ENCODE assay signal across 20 mouse cellular contexts in the genomic region with DNA sequence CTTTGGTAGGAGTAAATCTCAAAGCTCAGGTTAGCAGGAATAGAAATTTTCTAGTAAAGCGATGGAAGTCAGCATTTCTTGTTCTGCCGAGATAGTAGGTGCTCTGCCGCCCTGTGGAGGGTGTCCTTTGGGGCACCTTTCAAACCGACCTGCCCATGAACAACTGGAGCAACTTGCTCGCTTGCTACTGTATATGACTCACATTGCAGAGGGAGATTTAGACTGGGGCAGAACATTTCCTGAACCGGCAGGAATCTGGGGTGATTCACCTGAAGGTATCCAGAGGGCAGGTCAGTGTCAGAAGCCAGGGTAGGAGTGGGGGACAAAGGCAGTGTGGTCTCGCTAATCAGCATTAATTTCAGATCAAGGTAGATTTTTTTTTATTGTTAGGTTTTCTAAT. TPM values are rescaled to one million over a fixed set of nuclear protein-coding genes. Genes with fewer than 3 reads are reported as not detected.
"Had no signal": no experiment of that assay in that cellular context is flagged by ENCODE, and none has a peak within 500 bp of the region (broad histone marks: within the 10 kb centered on the region; RNA-seq: fewer than 3 reads in every experiment).

Gene Gpr87, minus strand, starts transcription at position 167 of the 400 bp plus-strand sequence.

- H3K27me3 ChIP-seq: kidney, embryonic 15.5 days; megakaryocyte, embryonic 14.5 days; midbrain, embryonic 12.5 days; neural tube, embryonic 15.5 days had no signal

- H3K9ac ChIP-seq: kidney, embryonic 15.5 days; liver, embryonic 14.5 days; midbrain, embryonic 12.5 days; neural tube, embryonic 15.5 days had no signal

- H3K4me1 ChIP-seq: kidney, embryonic 15.5 days; midbrain, embryonic 12.5 days; neural tube, embryonic 15.5 days had no signal

- H3K4me2 ChIP-seq: kidney, embryonic 15.5 days; midbrain, embryonic 12.5 days; neural tube, embryonic 15.5 days had no signal

- H3K27ac ChIP-seq: kidney, embryonic 15.5 days; left cerebral cortex, adult 2 months; liver, embryonic 14.5 days; macrophage; midbrain, embryonic 12.5 days; neural tube, embryonic 15.5 days had no signal

- H3K36me3 ChIP-seq: kidney, embryonic 15.5 days; midbrain, embryonic 12.5 days; neural tube, embryonic 15.5 days had no signal

- ATAC-seq: intestine, embryonic 16.5 days; lung, postnatal 0 days; midbrain, embryonic 16.5 days had no signal

- DNase-seq: kidney, adult 2 months; kidney, postnatal 14 days; lung, adult 2 months; right cerebral cortex, adult 18-20 months; right cerebral cortex, postnatal 25 days; thymus, postnatal 36 days had no signal

- H3K4me3 ChIP-seq: kidney, embryonic 15.5 days; left cerebral cortex, adult 2 months; megakaryocyte, embryonic 14.5 days; midbrain, embryonic 12.5 days; neural tube, embryonic 15.5 days had no signal

- H3K9me3 ChIP-seq: kidney, embryonic 15.5 days; megakaryocyte, embryonic 14.5 days; midbrain, embryonic 12.5 days; neural tube, embryonic 15.5 days had no signal

RNA-seq across cellular contexts. Expression of gene Gpr87, which starts in this region (rescaled TPM):
- polyA plus RNA-seq: intestine, embryonic 16.5 days; kidney, embryonic 15.5 days; large intestine, adult 2 months; liver, adult 2 months; liver, embryonic 14.5 days; lung, postnatal 0 days; macrophage; midbrain, embryonic 16.5 days; neural tube, embryonic 11.5 days; small intestine, adult 2 months had no signal
